Mouse (Mus musculus) limb, embryonic 11.5 days (tissue): ENCODE measurements around the gene Efemp2. TPM values are rescaled to one million over a fixed set of nuclear protein-coding genes. Genes with fewer than 3 reads are reported as not detected.

Experiments used
- ATAC-seq: fragments of 200-750 bp; cut with Nextera tagmentation; 2 replicates; pipeline ENCODE4 v1.8.0; 2017; ENCODE audit warnings: low read depth; ENCODE audit not compliant: insufficient number of reproducible peaks, low FRiP score, low TSS enrichment
- DNase-seq: peaks from one replicate; pipeline ENCODE4 v3.0.0-alpha.2; 2015; ENCODE audit warnings: low spot score
- H3K27ac ChIP-seq: fragments of 300-500 bp; sonication (generic); replicated peaks from 2 replicates; pipeline ENCODE4 v1.5.1; 2014; ENCODE audit warnings: low read depth, mild to moderate bottlenecking, low read length
- H3K27me3 ChIP-seq: fragments of 300-500 bp; sonication (generic); 2 replicates; pipeline ENCODE4 v1.6.1; 2014; ENCODE audit warnings: mild to moderate bottlenecking, low read length, mixed read lengths; ENCODE audit not compliant: control insufficient read depth, insufficient read depth
- H3K36me3 ChIP-seq: fragments of 300-500 bp; sonication (generic); 2 replicates; pipeline ENCODE4 v1.6.1; 2014; ENCODE audit warnings: mild to moderate bottlenecking, low read length, moderate library complexity, mixed read lengths; ENCODE audit not compliant: control insufficient read depth, insufficient read depth
- H3K4me1 ChIP-seq: fragments of 300-500 bp; sonication (generic); 2 replicates; pipeline ENCODE4 v1.6.1; 2014; ENCODE audit warnings: low read length, mixed read lengths; ENCODE audit not compliant: control insufficient read depth, insufficient read depth
- H3K4me2 ChIP-seq: fragments of 300-500 bp; sonication (generic); 2 replicates; pipeline ENCODE4 v1.6.1; 2014; ENCODE audit warnings: low read depth, mild to moderate bottlenecking, moderate library complexity; ENCODE audit not compliant: severe bottlenecking
- H3K4me3 ChIP-seq: fragments of 300-500 bp; sonication (generic); 2 replicates; pipeline ENCODE4 v1.5.1; 2014; ENCODE audit warnings: low read depth, low read length
- H3K9ac ChIP-seq: fragments of 300-500 bp; sonication (generic); 2 replicates; pipeline ENCODE4 v1.6.1; 2014; ENCODE audit warnings: mild to moderate bottlenecking, low read length
- H3K9me3 ChIP-seq: fragments of 300-500 bp; sonication (generic); 2 replicates; pipeline ENCODE4 v1.6.1; 2016; ENCODE audit warnings: low read length; ENCODE audit not compliant: control insufficient read depth
- WGBS: fragments of 180-500 bp; shearing (Covaris S2); extraction: QIAGEN DNeasy Blood & Tissue Kit; methylation state at CpG from one replicate; pipeline ENCODE4 v1.1.7; 2014; 5-methylcytosine and 5-hydroxymethylcytosine counted together
- polyA plus RNA-seq: library from polyadenylated mRNA; unstranded; fragments of >200 nt; fragmentation: Nextera tagmentation; extraction: Ambion mirVana; gene quantifications from 2 replicates; pipeline ENCODE4 v1.2.1, GENCODE M21; 2014

The Efemp2 gene
- polyA plus RNA-seq, 1 experiment from 2014 or later = 105 TPM

DNA sequence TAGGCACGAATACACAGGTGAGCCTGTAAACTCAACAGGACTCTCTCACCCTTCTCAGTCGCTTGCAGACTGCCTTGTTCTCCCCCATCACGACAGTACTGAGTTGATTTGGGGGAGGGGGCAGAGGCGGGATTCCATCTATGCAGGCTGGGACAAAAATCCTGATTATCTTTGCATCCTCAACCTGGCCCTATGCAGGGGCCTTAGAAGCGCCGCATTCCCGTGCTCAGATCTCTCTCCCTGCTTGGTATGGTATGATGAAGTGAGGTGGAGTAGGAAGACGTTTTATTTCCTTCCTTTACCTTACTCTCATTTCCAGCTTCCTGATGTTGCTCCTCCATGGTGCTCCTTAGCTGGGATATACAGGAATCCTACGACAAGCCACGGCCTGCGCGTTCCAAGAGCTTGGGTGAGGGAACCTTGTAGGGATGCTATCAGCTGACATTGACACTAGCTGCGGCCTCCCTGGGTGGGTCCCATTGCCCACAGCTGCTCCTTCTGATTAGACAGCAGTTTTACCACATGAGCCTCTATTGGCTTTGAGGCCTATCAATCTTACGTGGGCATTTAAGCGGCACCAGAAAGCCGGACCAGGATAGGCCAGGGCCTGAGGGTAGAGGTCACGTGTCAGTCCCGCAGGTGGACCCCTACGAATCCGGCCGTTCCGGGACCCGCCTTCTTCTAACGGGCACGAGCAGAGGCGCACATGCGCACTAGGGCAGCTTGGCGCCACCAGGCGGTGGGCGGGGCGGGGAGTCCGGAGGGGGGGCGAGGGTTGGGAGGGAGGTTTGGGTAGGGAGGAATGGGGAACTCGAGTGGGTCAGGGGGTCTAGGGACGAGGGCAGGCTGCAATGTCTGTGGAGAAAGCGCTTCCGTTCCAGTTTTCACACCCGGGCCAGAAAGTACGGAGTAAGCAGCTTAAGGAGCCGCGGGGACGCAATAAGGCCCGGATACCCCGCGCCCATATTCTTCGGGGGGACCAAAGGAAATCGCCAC is 36.6 kb downstream of the Efemp2 start, which contains the start of gene Snx32:
Gene Snx32 (minus strand): TSS at position 508 of the 996 bp plus-strand sequence.
- H3K4me3 ChIP-seq = peak within 1 kb of the TSS; percentile 37
- 3% methylated on average over 47 of the region's 47 CpGs for WGBS
- H3K4me2 ChIP-seq = peak within 1 kb of the TSS; percentile 65
- ATAC-seq (peak; percentile 98), DNase-seq (peak; percentile 93)
- H3K9ac ChIP-seq = peak within 1 kb of the TSS; percentile 62
- no peaks in the 10 kb centered on the region for H3K27me3 ChIP-seq
- H3K27ac ChIP-seq = no peak within 1 kb of the TSS
- no peaks in the 10 kb centered on the region for H3K9me3 ChIP-seq
- no peaks in the 10 kb centered on the region for H3K36me3 ChIP-seq
- peaks cover 10% of the 10 kb centered on the region; the same call in 1 of the 2 replicates for H3K4me1 ChIP-seq

DNA sequence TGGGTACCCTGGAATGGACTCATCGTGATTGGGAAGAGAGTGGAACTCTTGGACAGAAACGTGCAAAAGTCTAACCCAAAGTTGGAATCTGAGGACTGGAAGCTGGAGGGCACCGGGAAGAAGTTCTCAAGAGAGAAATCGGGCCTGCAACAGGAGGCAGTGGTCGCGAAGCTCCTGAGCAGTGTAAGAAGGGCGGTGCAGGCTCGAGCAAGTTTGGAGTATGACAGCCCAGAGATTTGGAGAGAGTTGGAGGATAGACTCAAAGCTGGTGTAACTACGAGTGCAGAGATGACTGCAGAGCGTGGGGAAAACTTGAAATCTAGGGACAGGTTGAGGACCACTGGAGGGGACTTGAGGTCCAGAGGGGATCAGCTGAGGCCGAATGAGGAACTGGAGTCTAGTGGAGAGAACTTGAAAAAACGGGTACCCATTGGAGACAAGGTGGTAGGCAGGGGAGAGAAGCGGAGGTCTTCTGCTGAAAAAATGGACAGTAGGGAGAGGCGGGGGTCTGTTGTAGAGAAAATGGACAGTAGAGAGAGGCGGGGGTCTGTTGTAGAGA is 37.4 kb downstream of the Efemp2 start:
- WGBS = 49% methylated on average over 15 of the region's 15 CpGs
- DNase-seq = no peak
- Histone ChIP-seq H3K9me3 (no peaks in the 10 kb centered on the region), H3K27ac (no peak overlapping the region), H3K27me3 (no peaks in the 10 kb centered on the region), H3K4me1 (peaks cover 10% of the 10 kb centered on the region; the same call in 1 of the 2 replicates), H3K9ac (peak overlapping the region; percentile 62), H3K4me3 (peak overlapping the region; percentile 37), H3K4me2 (peak overlapping the region; percentile 65), H3K36me3 (no peaks in the 10 kb centered on the region)
- no peak for ATAC-seq

DNA sequence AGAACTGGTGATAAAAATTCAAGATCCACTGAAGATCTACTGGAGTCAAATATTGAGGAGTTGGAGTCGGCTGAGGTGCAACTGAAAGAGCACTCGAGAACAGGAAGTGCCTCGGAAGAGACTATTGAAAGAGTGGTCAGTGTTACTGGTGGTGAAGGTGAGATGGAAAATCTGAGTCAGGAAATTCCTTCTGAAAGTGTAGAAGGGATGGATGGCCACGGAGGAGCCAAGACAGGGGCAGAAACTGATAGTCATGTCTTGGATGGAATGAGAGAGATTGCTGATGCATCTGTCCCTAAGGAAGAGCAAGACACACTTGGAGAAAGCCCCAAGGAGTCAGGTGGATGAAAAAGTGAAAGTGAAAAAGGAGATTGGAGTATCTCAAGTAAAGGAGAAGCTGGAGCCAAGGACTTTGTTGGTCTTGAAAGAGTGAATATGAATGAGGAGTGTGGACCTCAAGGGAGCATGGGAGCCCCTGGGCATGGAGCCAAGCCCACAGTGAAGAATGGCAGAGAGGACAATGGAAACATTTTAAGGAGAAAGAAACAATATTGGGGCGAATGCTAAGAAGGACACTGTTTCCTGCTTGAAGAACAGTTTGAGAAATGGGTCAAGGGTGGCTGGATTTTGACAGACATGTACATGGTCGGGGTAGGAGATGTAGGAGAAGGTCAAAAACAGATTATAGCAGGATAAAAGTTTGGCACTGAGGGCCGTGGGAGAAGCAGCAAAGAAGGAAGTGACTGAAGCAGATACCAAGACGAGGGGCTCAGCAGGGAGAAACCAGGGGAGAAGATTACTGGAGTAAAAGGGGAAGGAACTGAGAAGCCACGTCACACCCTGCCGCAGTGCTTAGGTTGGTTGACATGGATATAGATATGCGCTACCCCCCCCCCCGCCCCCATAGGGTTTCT is 38.6 kb downstream of the Efemp2 start:
- DNase-seq (no peak), ATAC-seq (no peak)
- Histone ChIP-seq H3K36me3 (no peaks in the 10 kb centered on the region), H3K9me3 (no peaks in the 10 kb centered on the region), H3K27me3 (no peaks in the 10 kb centered on the region), H3K4me3 (no peak overlapping the region), H3K27ac (no peak overlapping the region), H3K4me2 (no peak overlapping the region), H3K9ac (no peak overlapping the region), H3K4me1 (peaks cover 10% of the 10 kb centered on the region; the same call in 1 of the 2 replicates)
- WGBS = 86% methylated on average over 12 of the region's 12 CpGs

DNA sequence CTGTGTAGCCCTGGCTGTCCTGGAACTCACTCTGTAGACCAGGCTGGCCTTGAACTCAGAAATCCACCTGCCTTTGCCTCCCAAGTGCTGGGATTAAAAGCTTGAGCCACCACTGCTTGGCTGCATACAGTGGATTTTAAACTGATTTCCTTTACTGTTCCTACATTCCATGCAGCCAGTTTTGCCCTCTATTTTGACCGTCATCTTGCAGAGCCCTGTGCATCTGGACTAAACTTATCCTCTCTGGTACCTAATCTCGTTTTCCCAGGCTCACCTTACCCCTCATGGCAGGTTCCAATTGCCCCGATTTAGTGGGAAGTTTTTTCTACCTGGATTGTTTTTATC is 39.2 kb downstream of the Efemp2 start:
- H3K36me3 ChIP-seq = no peaks in the 10 kb centered on the region
- H3K4me2 ChIP-seq = no peak overlapping the region
- H3K4me1 ChIP-seq = peaks cover 10% of the 10 kb centered on the region; the same call in 1 of the 2 replicates
- no peak for ATAC-seq
- no peak overlapping the region for H3K27ac ChIP-seq
- no peak overlapping the region for H3K9ac ChIP-seq
- no peak overlapping the region for H3K4me3 ChIP-seq
- no peak for DNase-seq
- no peaks in the 10 kb centered on the region for H3K9me3 ChIP-seq
- no peaks in the 10 kb centered on the region for H3K27me3 ChIP-seq
- 81% methylated on average over 3 of the region's 3 CpGs for WGBS

DNA sequence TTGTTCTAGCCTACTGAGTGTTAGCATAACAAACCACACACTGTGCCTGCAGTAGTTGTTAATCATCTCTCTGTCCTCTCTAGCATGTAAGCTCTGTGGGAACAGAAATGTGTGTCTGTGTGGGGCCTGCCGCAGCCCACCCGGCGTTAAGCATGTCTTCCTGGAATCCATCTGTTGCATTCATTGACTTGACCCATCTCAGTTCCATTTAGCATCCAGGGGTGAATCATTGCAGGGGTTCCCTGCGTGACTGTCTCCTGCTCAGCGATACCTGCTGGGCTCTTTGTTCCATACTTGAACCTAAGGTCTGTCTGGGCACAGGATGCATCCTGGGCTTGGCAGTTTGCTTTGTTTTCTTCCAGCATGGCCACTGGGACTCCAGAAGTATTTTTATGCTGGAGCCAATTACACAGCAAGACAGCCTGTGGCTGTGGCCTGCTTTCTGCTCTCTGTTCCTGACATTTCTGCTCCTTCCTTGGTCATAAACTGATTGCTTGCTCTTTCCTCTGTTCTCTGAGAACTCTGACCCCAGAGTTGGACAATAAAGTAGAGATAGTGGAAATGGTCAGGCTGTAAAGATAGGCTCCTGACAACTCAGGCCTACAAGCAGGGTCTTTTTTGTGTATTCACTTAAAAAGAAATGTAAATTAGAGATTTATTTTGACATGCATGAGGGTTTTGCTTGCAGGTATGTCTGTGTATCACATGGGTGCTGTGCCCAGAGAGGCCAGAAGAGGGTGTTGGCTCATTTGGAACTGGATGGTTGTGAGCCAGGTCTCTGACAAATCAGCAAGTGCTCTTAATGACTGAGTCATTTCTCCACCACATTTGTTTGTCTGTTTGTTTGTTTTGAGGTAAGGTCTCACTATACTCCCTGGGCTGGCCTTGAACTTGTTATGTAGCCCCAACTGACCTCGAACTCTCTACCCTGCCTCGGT is 42.4 kb downstream of the Efemp2 start:
- no peak for ATAC-seq
- H3K27ac ChIP-seq = no peak overlapping the region
- no peaks in the 10 kb centered on the region for H3K36me3 ChIP-seq
- no peak for DNase-seq
- 86% methylated on average over 7 of the region's 7 CpGs for WGBS
- no peak overlapping the region for H3K9ac ChIP-seq
- no peaks in the 10 kb centered on the region for H3K4me1 ChIP-seq
- H3K9me3 ChIP-seq = no peaks in the 10 kb centered on the region
- no peak overlapping the region for H3K4me2 ChIP-seq
- H3K27me3 ChIP-seq = no peaks in the 10 kb centered on the region
- H3K4me3 ChIP-seq = no peak overlapping the region

DNA sequence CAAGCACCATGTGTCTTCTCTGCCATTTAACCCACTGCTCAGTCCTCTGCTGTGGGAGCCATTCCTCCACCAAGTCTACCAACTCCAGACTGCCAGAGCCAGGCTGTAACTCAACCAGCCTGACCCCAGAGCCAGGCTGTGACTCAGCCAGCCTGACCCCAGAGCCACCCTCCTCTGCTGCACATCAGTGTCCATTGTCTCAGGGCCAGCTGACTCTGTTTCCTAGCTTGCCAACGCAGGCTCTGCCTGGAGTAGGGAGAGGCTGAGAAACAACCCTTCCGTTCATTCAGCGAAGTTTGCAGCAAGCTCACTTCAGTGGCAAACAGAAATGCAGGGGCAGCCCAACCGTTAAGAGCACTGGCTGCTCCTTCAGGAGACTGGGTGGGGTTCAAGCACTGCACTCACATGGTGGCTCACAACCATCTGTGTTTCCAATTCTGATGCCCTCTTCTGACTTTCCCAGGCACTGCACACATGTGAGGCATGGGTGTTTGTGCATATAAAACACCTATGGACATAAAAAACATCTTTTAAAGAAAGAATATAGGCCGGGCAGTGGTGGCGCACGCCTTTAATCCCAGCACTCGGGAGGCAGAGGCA is 43.3 kb downstream of the Efemp2 start:
- no peak overlapping the region for H3K4me3 ChIP-seq
- H3K27ac ChIP-seq = no peak overlapping the region
- no peak overlapping the region for H3K9ac ChIP-seq
- no peaks in the 10 kb centered on the region for H3K27me3 ChIP-seq
- no peak for DNase-seq
- no peak for ATAC-seq
- H3K36me3 ChIP-seq = no peaks in the 10 kb centered on the region
- H3K4me1 ChIP-seq = no peaks in the 10 kb centered on the region
- H3K4me2 ChIP-seq = no peak overlapping the region
- H3K9me3 ChIP-seq = no peaks in the 10 kb centered on the region
- WGBS = 82% methylated on average over 8 of the region's 8 CpGs

DNA sequence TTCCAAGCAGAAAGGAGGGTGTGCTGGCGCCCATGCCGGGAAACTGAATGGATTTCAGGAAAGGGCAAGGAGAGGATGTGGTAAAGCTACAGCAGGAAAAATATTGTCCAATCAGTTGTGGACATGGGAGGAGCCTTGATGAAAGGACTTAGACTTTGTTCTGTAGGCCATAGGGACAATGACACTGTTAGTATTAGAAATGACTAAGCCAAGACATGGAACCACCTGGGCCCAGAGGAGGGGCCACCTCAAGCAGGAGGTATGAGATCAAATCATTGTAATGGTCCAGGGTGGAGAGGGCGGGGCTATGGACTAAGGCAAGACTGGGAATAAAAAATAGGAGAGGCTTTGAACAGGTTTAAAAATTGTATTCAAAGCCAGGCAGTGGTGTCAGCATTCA is 45.0 kb downstream of the Efemp2 start:
- Histone ChIP-seq H3K36me3 (no peaks in the 10 kb centered on the region), H3K4me2 (no peak overlapping the region), H3K27me3 (no peaks in the 10 kb centered on the region), H3K9ac (no peak overlapping the region), H3K27ac (no peak overlapping the region), H3K4me3 (no peak overlapping the region), H3K9me3 (no peaks in the 10 kb centered on the region), H3K4me1 (no peaks in the 10 kb centered on the region)
- WGBS = 93% methylated on average over 3 of the region's 3 CpGs
- ATAC-seq = no peak
- DNase-seq = no peak
